Mouse (Mus musculus) myocyte (in vitro differentiated cells): ENCODE data around the gene Jmjd6. TPM values are rescaled to one million over a fixed set of nuclear protein-coding genes. Genes with fewer than 3 reads are reported as not detected.

Experiments
- H3K27me3 ChIP-seq: one replicate; pipeline ENCODE4 v1.6.1; 2011; ENCODE audit not compliant: control insufficient read depth, insufficient read depth, insufficient read length
- H3K36me3 ChIP-seq: one replicate; pipeline ENCODE4 v1.6.1; 2011; ENCODE audit not compliant: control insufficient read depth, insufficient read depth
- H3K4me2 ChIP-seq: one replicate; pipeline ENCODE4 v1.6.1; 2011; ENCODE audit warnings: low read depth, control low read depth
- H3K4me3 ChIP-seq: one replicate; pipeline ENCODE4 v1.5.1; 2011; ENCODE audit warnings: mild to moderate bottlenecking, control low read depth, moderate library complexity
- H3K79me2 ChIP-seq: one replicate; pipeline ENCODE4 v1.6.1; 2011; ENCODE audit not compliant: control insufficient read depth, insufficient read depth
- H3ac ChIP-seq: one replicate; pipeline ENCODE4 v1.6.1; 2011; ENCODE audit not compliant: control insufficient read depth, insufficient read length
- CEBPB ChIP-seq: IDR thresholded peaks from 2 replicates; pipeline ENCODE4 v1.6.1; 2011; ENCODE audit warnings: mild to moderate bottlenecking, moderate library complexity; ENCODE audit not compliant: poor library complexity, insufficient read depth, severe bottlenecking
- E2F4 ChIP-seq: IDR thresholded peaks from one replicate; pipeline ENCODE4 v1.6.1; 2011; ENCODE audit warnings: mild to moderate bottlenecking, control low read depth, moderate library complexity; ENCODE audit not compliant: insufficient read depth
- MAX ChIP-seq: IDR thresholded peaks from one replicate; pipeline ENCODE4 v1.6.1; 2011; ENCODE audit warnings: low read depth, mild to moderate bottlenecking, control low read depth
- MYOD1 ChIP-seq, 3 experiments: IDR thresholded peaks; one replicate each; pipeline ENCODE4 v1.6.1; 2011; ENCODE audit warnings: control low read depth in 2 of 3, low read depth in 2 of 3, mild to moderate bottlenecking in 2 of 3, moderate library complexity in 1 of 3; ENCODE audit not compliant: insufficient read length in 2 of 3, control insufficient read depth in 1 of 3
- MYOG ChIP-seq, 3 experiments: IDR thresholded peaks; one replicate each; pipeline ENCODE4 v1.6.1; 2011; ENCODE audit warnings: control low read depth in 2 of 3, low read depth in 2 of 3, mild to moderate bottlenecking in 2 of 3; ENCODE audit not compliant: insufficient read length in 2 of 3, control insufficient read depth in 1 of 3, insufficient read depth in 1 of 3
- POLR2A ChIP-seq: IDR thresholded peaks from one replicate; pipeline ENCODE4 v1.6.1; 2011; ENCODE audit warnings: low read depth, mild to moderate bottlenecking, control low read depth, moderate library complexity; ENCODE audit not compliant: insufficient read length
- POLR2AphosphoS2 ChIP-seq: IDR thresholded peaks from one replicate; pipeline ENCODE4 v1.6.1; 2011; ENCODE audit warnings: low read depth, control low read depth; ENCODE audit not compliant: insufficient read length
- REST ChIP-seq: IDR thresholded peaks from one replicate; pipeline ENCODE4 v1.6.1; 2011; ENCODE audit warnings: mild to moderate bottlenecking, control low read depth, moderate library complexity; ENCODE audit not compliant: insufficient read depth, insufficient read length
- SRF ChIP-seq: IDR thresholded peaks from one replicate; pipeline ENCODE4 v1.6.1; 2011; ENCODE audit warnings: low read depth; ENCODE audit not compliant: control insufficient read depth, insufficient read length
- TCF12 ChIP-seq: IDR thresholded peaks from one replicate; pipeline ENCODE4 v1.6.1; 2011; ENCODE audit warnings: mild to moderate bottlenecking, control low read depth; ENCODE audit not compliant: poor library complexity, insufficient read depth, severe bottlenecking
- TCF3 ChIP-seq: IDR thresholded peaks from one replicate; pipeline ENCODE4 v1.6.1; 2011; ENCODE audit warnings: low read depth, control low read depth; ENCODE audit not compliant: insufficient read length
- USF1 ChIP-seq: IDR thresholded peaks from one replicate; pipeline ENCODE4 v1.6.1; 2011; ENCODE audit warnings: low read depth, mild to moderate bottlenecking, control low read depth, moderate library complexity
- polyA plus RNA-seq: library from polyadenylated mRNA; unstranded; fragments of >200 nt; fragmentation: generic; extraction: Trizol; gene quantifications from one replicate; pipeline ENCODE4 v1.2.1, GENCODE M21; 2012; ENCODE audit warnings: missing spikeins

Jmjd6 gene
- polyA plus RNA-seq, 1 experiment: 55.1 TPM

DNA sequence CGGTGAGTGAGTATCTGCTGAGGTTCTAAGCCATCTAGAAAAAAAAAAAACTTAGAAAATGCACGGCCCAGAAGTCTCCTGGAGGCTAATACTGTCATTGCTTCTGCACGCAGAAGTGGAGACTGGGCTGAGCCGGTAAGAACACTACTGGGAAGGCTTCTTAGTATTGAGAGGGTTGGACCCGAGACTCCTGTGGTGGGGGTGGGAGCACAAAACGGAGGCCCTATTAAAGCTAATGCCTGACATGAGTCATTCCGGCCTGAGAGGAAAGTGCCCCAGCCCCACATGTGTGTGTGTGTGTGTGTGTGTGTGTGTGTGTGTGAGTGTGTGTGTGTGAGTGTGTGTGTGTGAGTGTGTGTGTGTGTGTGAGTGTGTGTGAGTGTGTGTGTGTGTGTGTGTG lies 36.1 kb downstream of the Jmjd6 start:
- H3K4me2 ChIP-seq: peak overlapping the region; percentile 3
- H3K79me2 ChIP-seq: no peaks in the 10 kb centered on the region
- H3K4me3 ChIP-seq: no peak overlapping the region
- H3ac ChIP-seq: no peak overlapping the region
- H3K36me3 ChIP-seq: peaks cover 11% of the 10 kb centered on the region
- TF ChIP-seq TCF3 (no peak), MAX (no peak), TCF12 (no peak), POLR2AphosphoS2 (no peak), REST (no peak), CEBPB (no peak), MYOD1 (IDR thresholded peaks at IDR 0.05; ENCODE audit: control insufficient read depth in 1 of 3, insufficient read length in 2 of 3, low read depth in 2 of 3) (no peak), SRF (no peak), E2F4 (no peak), MYOG (IDR thresholded peaks at IDR 0.05; ENCODE audit: control insufficient read depth in 1 of 3, insufficient read depth in 1 of 3, insufficient read length in 2 of 3, low read depth in 2 of 3) (no peak), POLR2A (no peak), USF1 (no peak)
- no peaks in the 10 kb centered on the region for H3K27me3 ChIP-seq

DNA sequence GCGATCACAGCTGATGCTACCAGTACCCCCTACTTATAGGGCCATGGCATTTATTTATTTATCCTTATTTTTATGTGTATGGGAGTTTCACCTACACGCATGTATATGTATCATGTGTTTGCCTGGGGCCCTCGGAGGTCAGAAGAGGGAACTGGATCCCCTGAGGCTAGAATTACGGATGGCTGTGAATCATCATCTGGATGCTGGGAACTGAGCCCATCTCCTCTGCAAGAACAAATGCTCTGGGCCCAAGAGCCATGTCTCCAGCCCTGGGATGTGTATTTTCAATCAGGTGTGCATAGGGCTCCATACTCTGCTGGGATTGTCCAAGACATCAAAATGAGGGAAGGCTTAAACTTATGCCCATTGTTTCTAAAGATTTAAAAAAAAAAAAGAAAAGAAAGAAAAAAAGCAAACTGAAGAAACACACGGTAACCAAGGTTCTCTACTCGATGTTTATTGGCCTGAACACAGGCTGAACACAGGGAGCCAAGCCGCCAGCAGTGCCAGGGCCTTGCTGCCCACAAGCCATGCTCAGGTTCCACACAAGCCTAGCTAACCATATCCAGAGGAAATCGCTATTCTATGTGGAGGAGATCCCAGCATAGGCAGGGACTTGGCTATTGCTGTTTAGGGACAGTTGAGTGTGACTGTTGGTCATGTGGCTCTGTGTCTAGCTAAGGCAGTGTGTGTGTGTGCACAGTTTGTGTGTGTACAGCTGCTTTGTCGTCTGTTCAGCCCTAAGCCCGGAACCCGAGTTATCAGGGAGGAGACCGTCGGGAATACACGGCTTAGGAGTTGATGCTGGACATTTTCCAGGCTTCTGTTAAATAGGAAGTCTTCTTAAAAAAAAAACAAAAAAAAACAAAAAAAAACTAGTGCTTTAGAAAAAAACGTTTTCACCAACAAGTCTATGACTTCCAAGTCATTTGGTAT lies 36.8 kb downstream of the Jmjd6 start:
- TF ChIP-seq MYOD1 (IDR thresholded peaks at IDR 0.05; ENCODE audit: control insufficient read depth in 1 of 3, insufficient read length in 2 of 3, low read depth in 2 of 3) (peak in 1 of 3 experiments; percentile 3), TCF3 (no peak), POLR2AphosphoS2 (peak; percentile 34)
- Histone ChIP-seq H3K27me3 (no peaks in the 10 kb centered on the region), H3K79me2 (no peaks in the 10 kb centered on the region), H3K4me3 (no peak overlapping the region), H3K4me2 (peak overlapping the region; percentile 18), H3K36me3 (peaks cover 11% of the 10 kb centered on the region), H3ac (no peak overlapping the region)

DNA sequence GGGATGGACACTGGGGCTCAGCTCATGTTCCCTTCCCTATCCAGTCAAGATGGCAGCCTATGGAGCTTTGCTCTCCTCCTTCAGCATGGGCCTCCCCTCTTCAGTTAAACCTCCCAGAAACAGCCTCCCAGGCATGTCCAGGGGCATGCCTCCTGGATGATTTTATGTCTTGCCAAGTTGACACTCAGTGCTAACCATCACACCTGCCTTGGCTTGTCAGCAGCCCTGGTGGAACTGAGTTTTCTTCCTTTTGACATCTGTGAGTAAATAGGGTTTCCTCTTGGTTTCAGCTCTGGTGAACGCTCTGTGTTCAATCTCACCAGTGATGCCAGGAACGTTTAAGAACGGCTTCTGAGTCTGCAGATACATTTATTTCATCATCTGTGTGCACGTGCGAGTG lies 40.5 kb downstream of the Jmjd6 start:
- Histone ChIP-seq H3K4me2 (no peak overlapping the region), H3ac (no peak overlapping the region), H3K36me3 (no peaks in the 10 kb centered on the region), H3K79me2 (no peaks in the 10 kb centered on the region), H3K4me3 (no peak overlapping the region), H3K27me3 (no peaks in the 10 kb centered on the region)
- TF ChIP-seq MYOD1 (IDR thresholded peaks at IDR 0.05; ENCODE audit: control insufficient read depth in 1 of 3, insufficient read length in 2 of 3, low read depth in 2 of 3): peak; percentile 87 to 92 (median 91)
- no peak for TF ChIP-seq SRF
- TF ChIP-seq POLR2AphosphoS2: peak; percentile 78

DNA sequence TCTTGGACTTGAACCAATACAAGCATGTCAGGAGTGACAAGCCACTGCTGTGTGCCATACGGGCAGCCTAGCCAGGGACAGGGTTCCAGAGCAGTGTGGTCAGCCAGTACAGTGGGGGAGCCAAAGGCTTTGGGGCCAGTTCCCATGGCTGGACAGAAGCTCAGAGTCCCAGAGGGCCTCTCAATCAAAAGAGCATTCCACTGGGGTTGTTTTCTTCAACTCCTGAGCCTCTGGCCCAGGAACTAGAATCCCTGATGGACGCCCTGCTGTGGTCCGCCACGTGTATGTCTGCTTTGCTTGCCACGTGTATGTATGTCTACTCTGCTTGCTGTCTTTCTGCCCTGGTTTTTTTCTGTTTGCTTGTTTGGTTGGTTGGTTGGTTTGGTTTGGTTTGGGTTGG lies 42.1 kb downstream of the Jmjd6 start:
- Histone ChIP-seq H3K27me3 (no peaks in the 10 kb centered on the region), H3K79me2 (no peaks in the 10 kb centered on the region), H3K36me3 (no peaks in the 10 kb centered on the region), H3K4me3 (no peak overlapping the region), H3K4me2 (no peak overlapping the region), H3ac (no peak overlapping the region)
- TF ChIP-seq CEBPB: no peak
- peak; percentile 53 for TF ChIP-seq POLR2AphosphoS2

DNA sequence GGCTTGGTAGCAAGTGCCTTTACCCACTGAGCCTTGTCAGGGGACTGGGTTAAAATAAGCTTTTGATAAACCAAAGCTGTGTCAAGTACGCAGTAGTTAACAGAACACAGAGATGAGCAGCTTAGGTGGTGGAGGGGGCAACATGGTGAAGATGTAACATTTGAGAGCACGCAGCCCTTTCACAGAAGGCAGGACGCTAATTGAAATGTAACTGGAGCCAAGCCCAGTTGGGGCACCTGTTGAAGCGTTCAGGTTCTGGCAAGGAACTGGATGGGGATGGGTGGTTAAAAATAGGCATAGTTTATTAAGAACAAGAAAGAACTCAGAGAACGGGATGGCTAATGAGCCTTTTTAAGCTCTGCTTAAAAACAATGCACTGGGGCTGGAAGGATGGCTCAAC lies 43.9 kb downstream of the Jmjd6 start:
- Histone ChIP-seq H3ac (no peak overlapping the region), H3K27me3 (no peaks in the 10 kb centered on the region), H3K36me3 (no peaks in the 10 kb centered on the region), H3K79me2 (no peaks in the 10 kb centered on the region), H3K4me3 (no peak overlapping the region), H3K4me2 (no peak overlapping the region)
- TF ChIP-seq E2F4 (no peak), CEBPB (no peak), MAX (no peak)

Other genes with a start within 250 kb of the Jmjd6 start
- 16.2 TPM for gene Rhbdf2, start 216.4 kb downstream of the Jmjd6 start, polyA plus RNA-seq
- gene Prcd, start 189.9 kb downstream of the Jmjd6 start, polyA plus RNA-seq: 0.74 TPM
- 0.47 TPM for gene Cygb, start 189.1 kb downstream of the Jmjd6 start, polyA plus RNA-seq
- gene St6galnac1, start 67.9 kb downstream of the Jmjd6 start, polyA plus RNA-seq: not detected
- gene Mxra7, start 15.4 kb downstream of the Jmjd6 start, polyA plus RNA-seq: 126 TPM
- 34.0 TPM for gene Mettl23, start 171 bp downstream of the Jmjd6 start, polyA plus RNA-seq
- 40.0 TPM for gene Mfsd11, start 9.0 kb upstream of the Jmjd6 start, polyA plus RNA-seq
- gene Srsf2, start 9.6 kb upstream of the Jmjd6 start, polyA plus RNA-seq: 145 TPM
- gene Mgat5b, start 75.4 kb upstream of the Jmjd6 start, polyA plus RNA-seq: not detected